Mouse (Mus musculus) urinary bladder, postnatal 36 days (tissue): ENCODE measurements at regions not wholly inside any gene's neighbourhood (a gene's known extent, or its start where the extent isn't known, plus 50 kb on each side); places are given as distances from the start of the nearest gene placed in this dataset.

Experiments used
- DNase-seq, 2 experiments: peaks; one replicate each; pipeline ENCODE4 v3.0.0; 2022; ENCODE audit warnings: low spot score in 2 of 2, mixed read lengths in 1 of 2

DNA sequence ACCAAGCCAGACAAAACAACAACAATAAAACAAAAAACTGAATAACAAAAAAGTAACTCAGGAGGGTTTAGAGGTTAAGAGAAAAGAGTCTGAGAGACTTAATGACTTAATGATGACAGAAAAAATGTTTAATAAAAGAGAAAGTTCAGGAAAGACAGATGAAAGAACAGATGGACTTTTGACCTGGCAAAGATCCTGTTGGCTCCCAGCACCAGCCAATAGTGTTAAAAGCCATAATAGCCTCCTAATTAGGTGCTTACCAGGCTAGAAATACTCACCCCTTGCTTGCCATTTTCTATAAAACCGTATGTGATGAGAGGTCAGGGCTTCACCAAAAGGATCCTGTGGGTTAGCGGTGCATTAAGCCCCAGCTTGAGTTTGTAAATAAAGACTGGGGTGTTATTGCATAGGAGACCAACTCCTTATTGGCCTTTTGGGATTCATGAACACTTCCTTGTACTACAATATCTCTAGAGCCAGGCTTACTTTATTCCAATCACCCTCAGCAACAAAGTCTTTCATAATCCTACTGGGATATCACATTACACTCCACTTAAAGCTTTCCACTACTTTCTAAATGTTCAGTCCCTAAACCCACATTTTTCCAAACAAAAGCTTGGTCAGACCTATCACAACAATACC is 282.1 kb upstream of the Rasa1 start:
- DNase-seq = no peak

DNA sequence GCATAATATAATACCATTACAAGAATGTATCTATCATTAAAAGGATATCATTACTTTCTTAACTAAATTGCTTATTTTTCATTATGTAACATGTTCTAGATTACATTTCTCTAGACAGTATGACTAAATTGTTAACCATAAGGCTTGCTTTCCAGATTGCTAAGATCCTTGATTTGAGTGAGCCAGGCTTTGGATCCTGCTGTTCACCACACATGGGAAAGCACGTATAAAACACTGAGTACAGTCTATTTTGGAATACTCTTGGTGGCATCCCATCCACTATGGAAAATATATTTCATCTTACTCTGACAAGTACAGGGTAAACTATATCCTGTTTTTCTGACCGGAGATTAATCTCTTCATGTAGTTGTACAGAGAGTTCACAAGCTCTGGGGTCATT is 268.9 kb upstream of the Rasa1 start:
- DNase-seq = no peak

- peak; percentile 5 to 37 for DNase-seq
Measured at GRCm38 (mm10) chr13:85556101-85556853, 267.3 kb upstream of the Rasa1 start.

GRCm38 (mm10) chr13:85553072-85553471 is 264.1 kb upstream of the Rasa1 start:
- no peak for DNase-seq

DNA sequence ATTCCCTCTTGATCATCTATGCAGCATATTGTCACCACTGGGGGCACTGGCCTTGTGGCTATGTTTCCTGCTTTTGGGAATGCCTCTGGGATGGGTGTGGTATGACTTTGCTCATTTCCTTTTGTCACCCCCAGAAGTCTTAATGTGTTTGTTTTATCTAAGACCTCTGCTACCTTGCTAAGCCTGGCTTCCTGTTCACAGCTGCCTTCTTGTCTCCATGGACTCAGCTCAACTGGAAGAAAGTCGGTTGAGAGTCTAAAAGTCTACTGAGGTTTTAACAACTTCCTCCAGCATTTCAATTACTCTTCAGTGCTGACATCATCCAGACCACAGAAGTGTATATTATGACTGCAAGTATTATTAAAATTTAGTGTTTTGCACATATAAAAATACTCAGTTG is 220.7 kb upstream of the Rasa1 start:
- no peak for DNase-seq

GRCm38 (mm10) chr13:85508552-85508951 is 219.6 kb upstream of the Rasa1 start:
- DNase-seq = no peak

DNA sequence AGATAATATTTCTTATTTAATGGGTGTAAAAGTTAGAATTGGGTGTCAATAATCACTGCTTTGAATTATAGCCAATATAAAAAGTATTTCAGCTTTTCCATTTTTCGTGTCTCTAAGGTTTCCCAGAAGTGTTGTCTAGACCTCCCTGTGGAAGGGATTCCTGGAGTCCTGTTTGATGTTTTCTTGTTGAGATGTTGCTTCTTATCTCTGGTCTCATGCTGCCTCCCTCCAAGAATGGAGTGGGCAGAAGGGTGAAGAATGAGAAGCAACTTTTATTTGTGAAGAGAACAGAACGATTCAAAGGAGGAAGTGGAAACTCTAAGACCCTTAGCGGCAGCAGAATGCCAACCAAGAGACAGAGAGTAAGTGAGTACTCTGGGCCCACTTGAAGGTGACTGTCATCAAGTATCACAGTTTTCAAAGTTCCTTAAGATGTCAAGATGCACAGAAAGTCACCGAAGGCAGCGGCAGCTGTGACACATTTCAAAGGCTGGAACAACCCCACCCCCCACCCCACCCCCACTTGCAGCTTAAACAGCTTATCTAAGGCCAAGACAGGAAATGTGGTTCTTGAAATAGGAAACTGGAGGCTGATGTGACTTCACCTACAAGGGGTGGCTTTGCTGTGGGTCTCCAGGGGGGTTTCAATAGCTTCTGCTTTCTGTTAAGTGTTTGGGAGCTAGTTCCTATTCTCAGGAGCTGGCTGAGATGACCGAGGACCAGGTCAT is 218.6 kb upstream of the Rasa1 start:
- no peak for DNase-seq

GRCm38 (mm10) chr13:85506875-85507274 is 217.9 kb upstream of the Rasa1 start:
- DNase-seq = no peak

DNA sequence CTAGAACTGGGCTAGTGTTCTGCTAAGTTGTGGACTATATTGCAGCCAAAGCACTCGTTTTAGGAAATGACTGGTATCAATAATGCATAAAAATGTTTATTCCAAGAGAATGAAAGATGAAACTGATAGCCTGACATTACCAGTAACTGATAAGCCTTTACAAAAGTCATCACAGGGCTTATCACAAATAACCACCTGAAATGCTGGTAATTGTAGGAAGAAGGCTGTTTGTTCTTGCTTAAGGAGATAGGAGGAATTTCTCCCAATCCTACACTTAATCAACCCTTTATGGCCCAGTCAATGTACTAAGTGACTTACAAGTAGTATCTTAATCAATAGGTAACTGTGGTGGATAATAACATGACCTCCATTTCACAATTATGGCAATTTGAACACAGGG is 217.1 kb upstream of the Rasa1 start:
- DNase-seq = no peak

GRCm38 (mm10) chr13:85505046-85505445 is 216.1 kb upstream of the Rasa1 start:
- no peak for DNase-seq

DNA sequence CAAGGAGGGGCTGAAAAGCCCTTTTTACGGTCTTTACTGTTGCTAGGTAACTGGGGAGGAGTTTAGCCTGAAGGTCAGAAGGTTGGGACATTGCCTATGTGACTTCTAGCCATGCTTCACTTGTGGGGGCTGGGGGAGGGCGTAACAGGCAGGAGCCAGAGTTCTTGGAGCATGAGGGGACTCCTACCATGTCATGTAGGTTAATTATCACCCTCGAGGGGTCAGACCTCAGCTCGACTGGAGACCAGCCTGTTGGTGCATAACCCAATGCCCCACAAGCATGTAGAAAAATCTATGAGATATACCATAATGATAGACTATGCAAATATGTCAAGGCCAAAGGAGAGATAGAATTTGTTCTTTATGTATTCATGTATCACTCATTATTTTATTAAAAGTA is 215.1 kb upstream of the Rasa1 start:
- DNase-seq = no peak

DNA sequence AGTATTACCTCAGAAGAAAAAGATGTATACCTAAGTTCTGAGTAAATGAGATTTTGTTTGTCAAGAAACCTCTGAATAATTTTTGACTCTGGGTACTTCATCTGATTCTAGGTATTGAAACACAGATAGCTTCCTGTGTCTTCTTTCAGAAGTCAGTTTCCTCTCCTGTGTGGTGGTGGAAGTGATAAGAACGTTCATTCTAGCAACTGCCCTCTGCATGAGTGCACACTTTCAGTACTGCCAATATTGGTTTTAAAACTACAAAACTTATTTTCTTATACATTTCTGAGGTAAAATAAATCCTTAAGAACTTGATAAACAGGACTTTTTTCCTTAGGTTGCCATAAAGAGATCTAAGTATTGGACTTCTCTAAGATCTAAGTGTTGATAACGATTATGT is 209.8 kb upstream of the Rasa1 start:
- DNase-seq = no peak

- no peak for DNase-seq
Measured at GRCm38 (mm10) chr13:85484790-85485189, 195.9 kb upstream of the Rasa1 start.

GRCm38 (mm10) chr13:85483348-85483747 is 194.4 kb upstream of the Rasa1 start:
- no peak for DNase-seq

DNA sequence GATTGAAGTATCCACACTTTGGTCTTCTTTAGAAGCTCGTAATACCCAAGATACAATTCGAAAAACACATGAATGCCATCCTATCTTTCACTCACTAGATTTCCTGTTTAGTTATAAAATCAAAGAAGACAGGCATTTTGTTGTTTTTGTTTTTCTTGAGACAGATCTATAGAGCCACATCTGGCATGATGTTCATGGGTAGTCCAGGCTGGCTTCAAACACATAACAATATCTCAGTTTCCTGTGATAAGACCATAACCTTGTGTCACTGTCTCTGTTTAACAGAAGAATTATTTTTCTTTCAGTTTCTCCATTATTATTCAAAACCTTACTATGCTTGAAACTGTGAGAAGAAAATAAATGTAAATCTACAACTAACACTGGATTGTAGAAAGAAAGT is 190.5 kb upstream of the Rasa1 start:
- DNase-seq = no peak

DNA sequence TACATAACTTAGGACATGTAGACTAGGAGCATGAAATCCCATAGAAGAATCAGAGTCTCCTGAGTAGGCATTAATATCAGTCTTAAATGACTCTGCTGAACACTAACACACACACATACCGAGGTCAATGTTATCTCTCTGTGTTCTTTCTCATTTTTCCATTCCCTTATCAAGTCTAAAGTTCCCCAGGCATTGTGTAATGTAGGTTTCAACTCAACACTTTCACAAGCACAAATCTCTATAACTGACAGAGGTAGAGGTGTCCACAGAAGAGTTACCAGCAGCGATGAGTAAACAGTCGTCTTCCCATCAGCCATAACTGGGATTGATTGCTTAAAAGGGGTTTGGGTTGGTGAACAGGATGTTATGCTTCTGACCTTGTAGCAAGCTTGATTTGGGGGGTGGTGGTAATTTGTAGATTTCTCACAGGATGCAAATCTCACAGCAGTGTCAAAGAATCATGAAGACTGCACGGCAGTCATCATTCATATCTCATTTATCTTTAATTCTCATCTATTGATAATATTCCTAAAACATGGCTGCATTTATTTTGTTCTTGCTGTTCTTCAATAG is 187.4 kb upstream of the Rasa1 start:
- no peak for DNase-seq

DNA sequence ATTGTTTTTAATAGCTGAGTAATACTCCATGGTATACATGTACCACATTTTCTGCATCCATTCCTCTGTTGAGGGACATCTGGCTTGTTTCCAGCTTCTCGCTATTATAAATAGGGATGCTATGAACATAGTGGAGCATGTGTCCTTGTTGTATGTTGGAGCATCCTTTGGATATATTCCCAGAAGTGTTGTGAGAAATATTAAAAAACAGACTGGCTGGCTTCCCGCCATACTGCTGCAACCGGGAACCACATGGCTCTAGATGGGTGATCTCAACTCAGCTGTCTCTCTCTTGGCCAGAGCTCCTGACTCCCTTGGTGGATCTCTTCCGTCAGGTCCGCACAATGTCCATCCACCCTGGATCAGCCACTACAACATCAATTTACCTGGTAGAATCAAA is 182.4 kb upstream of the Rasa1 start:
- no peak for DNase-seq

GRCm38 (mm10) chr13:85459387-85459786 is 170.5 kb upstream of the Rasa1 start:
- no peak for DNase-seq

DNA sequence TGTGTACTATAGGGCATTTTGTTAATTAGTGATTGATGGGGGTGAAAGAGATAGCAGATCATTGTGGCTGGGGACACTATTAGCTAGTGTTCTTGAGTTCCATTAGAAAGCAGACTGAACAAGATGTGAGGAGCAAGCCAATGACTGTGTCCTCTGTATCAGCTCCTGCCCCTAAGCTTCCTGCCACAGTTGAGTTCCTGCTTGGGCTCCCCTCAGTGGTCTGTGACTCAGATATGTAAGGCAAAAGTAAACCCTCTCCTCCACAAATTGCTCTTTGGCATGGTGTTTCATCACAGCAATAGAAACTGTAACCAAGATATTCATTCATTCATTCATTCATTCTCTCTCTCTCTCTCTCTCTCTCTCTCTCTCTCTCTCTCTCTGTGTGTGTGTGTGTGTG is 169.7 kb upstream of the Rasa1 start:
- DNase-seq = no peak

DNA sequence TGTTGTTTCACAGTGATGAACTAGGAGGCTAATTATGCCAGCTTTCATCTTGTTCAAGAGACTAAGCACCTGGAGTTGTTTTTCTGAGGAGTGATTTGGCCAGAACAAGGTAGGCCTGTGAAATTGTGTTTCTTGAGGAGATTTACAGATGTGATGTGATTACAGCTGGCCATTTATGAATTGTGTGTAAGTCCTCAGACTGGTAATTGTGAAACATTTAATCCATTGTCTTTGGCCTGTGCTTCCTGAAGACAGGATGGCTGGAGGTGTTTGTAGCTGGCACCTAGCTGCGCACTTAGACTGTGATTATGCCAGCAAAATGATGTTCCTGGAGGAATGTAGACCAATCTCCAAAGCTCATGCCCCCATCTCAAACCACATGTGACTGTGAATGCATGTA is 150.7 kb upstream of the Rasa1 start:
- no peak for DNase-seq

DNA sequence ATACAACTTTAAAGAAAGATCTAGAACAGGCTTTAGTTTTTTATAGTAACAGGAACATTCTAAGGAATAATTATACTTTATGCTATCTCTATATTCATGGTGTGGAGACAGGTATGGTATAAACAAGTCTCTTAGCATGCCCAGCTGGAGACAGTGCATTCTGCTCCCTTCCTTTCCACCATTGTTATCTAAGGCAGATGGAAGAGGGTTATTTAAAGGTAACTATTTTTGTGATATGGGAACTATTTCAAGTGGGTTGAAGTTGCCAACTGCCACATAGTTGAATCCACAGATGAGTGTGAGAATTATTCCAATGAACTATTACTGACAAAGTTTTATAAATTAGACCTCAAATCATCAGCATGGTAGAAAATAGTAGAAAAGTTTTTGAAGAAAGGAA is 148.9 kb upstream of the Rasa1 start:
- DNase-seq = no peak

DNA sequence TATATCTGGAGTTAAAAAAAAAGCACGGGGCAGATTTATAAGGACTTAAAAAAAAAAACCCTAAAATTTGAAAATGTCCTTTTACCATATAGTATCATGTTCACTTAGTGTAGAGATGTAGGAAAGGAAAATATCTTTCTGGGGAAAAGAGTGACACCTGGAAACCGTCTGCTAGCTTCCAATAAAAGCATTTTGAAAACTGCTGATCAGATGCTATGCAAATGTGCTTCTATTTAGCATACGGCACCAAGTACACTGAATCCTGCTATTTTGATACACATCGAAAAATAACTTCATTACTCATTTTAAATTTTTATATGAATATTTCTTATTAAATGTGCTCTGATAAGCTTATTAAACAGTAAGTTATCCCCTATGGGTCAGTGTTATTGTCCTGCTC is 148.1 kb upstream of the Rasa1 start:
- no peak for DNase-seq

DNA sequence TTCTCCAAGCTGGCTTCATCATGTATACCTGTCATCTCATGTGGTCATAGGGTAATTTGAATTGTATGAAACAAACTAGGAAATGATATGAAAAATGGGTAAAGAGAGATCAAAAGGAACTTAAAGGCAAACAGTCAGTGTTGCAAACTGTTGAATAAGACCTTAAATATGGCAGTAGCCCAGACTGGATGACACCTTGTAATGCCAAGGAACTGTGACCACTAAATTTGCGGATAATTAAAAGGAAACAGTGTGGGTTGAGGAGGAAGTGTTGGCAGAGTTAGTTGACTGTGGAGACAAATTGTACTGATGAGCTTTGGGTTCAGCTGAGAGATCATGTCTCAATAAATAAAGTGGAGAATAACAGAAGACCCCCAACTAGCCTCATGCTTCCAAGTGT is 147.3 kb upstream of the Rasa1 start:
- DNase-seq = no peak
